In the genomic region with DNA sequence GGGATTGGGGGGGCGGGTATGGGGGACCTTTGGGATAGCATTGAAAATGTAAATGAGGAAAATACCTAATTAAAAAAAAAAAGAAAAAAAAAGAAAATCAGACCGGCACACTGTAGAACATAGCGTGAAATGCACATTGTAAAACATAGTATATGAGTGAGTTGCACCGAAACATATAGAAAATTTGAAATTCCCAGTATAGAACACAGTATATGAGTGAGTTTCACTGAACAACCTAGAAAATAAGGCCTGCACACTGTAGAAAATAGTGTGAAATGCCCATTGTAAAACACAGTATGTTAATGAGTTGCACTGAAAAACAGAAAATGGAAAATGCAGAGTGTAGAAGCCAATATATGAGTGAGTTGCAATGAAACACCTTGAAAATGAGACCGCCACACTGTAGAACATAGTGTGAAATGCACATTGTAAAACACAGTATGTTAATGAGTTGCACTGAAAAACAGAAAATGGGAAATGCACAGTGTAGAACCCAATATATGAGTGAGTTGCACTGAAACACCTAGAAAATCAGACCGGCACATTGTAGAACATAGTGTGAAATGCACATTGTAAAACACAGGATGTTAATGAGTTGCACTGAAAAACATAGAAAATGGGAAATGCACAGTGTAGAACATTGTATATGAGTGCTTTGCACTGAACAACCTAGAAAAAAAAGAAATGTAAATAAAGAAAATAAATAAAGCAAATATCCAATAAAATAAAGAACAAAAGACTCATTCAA, we compare ENCODE assay signal across 8 mouse cellular contexts. TPM values are rescaled to one million over a fixed set of nuclear protein-coding genes. Genes with fewer than 3 reads are reported as not detected.
A peak's percentile ranks its signal among the peaks of the same experiment; 100 is the strongest.
DNase-seq lines count a peak whose midpoint lies in the region; ATAC-seq lines count a peak whose summit lies in the region.

No protein-coding gene starts in this region.

- no peak overlapping the region for H3K4me3 ChIP-seq in forebrain, embryonic 15.5 days
- no peak overlapping the region for H3K4me3 ChIP-seq in liver, embryonic 16.5 days (ENCODE audit: low read depth, low read length)

- H3K9me3 ChIP-seq in forebrain, embryonic 15.5 days: peaks cover 4% of the 10 kb centered on the region
- H3K9me3 ChIP-seq in liver, embryonic 16.5 days (replicated peaks; ENCODE audit: control insufficient read depth, low read length): no peaks in the 10 kb centered on the region

- H3K36me3 ChIP-seq in forebrain, embryonic 15.5 days: no peaks in the 10 kb centered on the region
- no peaks in the 10 kb centered on the region for H3K36me3 ChIP-seq in liver, embryonic 16.5 days (ENCODE audit: control insufficient read depth, insufficient read depth)

- no peak overlapping the region for H3K27ac ChIP-seq in forebrain, embryonic 15.5 days (replicated peaks)
- no peak overlapping the region for H3K27ac ChIP-seq in liver, embryonic 16.5 days (ENCODE audit: low read length)

- peak; percentile 100 for ATAC-seq in forebrain, embryonic 15.5 days (replicated peaks)
- ATAC-seq in liver, embryonic 16.5 days (ENCODE audit: low read depth): peak; percentile 100

- H3K4me2 ChIP-seq in forebrain, embryonic 15.5 days (replicated peaks): no peak overlapping the region
- no peak overlapping the region for H3K4me2 ChIP-seq in liver, embryonic 16.5 days (ENCODE audit: low read depth, low read length)

- no peaks in the 10 kb centered on the region for H3K27me3 ChIP-seq in forebrain, embryonic 15.5 days
- H3K27me3 ChIP-seq in liver, embryonic 16.5 days (ENCODE audit: control insufficient read depth, insufficient read depth, low read depth, low read length): no peaks in the 10 kb centered on the region

- no peak overlapping the region for H3K9ac ChIP-seq in forebrain, embryonic 15.5 days (replicated peaks)
- H3K9ac ChIP-seq in liver, embryonic 16.5 days (ENCODE audit: low read depth, low read length): no peak overlapping the region

- peak; percentile 5 to 40 for DNase-seq in spleen, postnatal 10 days (ENCODE audit: low spot score in 2 of 2)
- no peak for DNase-seq in spleen, adult 18-20 months
- peak; percentile 84 for DNase-seq in c-Kit-negative CD71-positive TER-119-positive erythroid progenitor cells, embryonic 14.5 days (ENCODE audit: low read depth, low spot score)
- peak; percentile 100 for DNase-seq in hindlimb bud, embryonic 11.5 days (ENCODE audit: extremely low spot score, low read depth, low spot score)
- peak; percentile 77 for DNase-seq in retina, adult 2 months (ENCODE audit: low read depth, low spot score)
- DNase-seq in layer of hippocampus, postnatal 10 days (ENCODE audit: low spot score in 2 of 2): no peak

- 54% methylated on average over 5 of the region's 6 CpGs for WGBS in forebrain, embryonic 15.5 days
- 37% methylated on average over 6 of the region's 6 CpGs for WGBS in liver, embryonic 16.5 days (ENCODE audit: insufficient replicate concordance)

- no peaks in the 10 kb centered on the region for H3K4me1 ChIP-seq in forebrain, embryonic 15.5 days
- H3K4me1 ChIP-seq in liver, embryonic 16.5 days (ENCODE audit: control insufficient read depth, low read depth, low read length): no peaks in the 10 kb centered on the region

RNA-seq across cellular contexts. Expression of a gene that starts 4.1 kb away (rescaled TPM):
- not detected in 2 replicates for polyA plus RNA-seq in forebrain, embryonic 15.5 days (2015; fragmentation: Nextera tagmentation; extraction: Ambion mirVana)
- not detected in 2 replicates for polyA plus RNA-seq in liver, embryonic 16.5 days (2015; fragmentation: Nextera tagmentation; extraction: Ambion mirVana)
- total RNA-seq in layer of hippocampus, postnatal 10 days (2021): not detected

Comparison
In these comparisons a context has a peak if more than half of its experiments do, and no peak if none do; other contexts are left out.
1. DNase-seq: peak in spleen, postnatal 10 days (2 of 2), c-Kit-negative CD71-positive TER-119-positive erythroid progenitor cells, embryonic 14.5 days (single experiment), hindlimb bud, embryonic 11.5 days (single experiment) and retina, adult 2 months (single experiment); none in spleen, adult 18-20 months (0 of 2) and layer of hippocampus, postnatal 10 days (0 of 2).